ENCODE assay signal across 8 mouse cellular contexts in genomic region chr7:112919845-112920244, GRCm38 (mm10). TPM values are rescaled to one million over a fixed set of nuclear protein-coding genes. Genes with fewer than 3 reads are reported as not detected.
DNase-seq lines count a peak whose midpoint lies in the region; ATAC-seq and TF ChIP-seq lines count a peak whose summit lies in the region.

No protein-coding gene starts in this region.

- peaks cover 14% of the 10 kb centered on the region for H3K4me1 ChIP-seq in heart, embryonic 12.5 days (replicated peaks)
- H3K4me1 ChIP-seq in CH12.LX (ENCODE audit: control insufficient read depth in 1 of 2, insufficient read depth in 2 of 2): peaks cover 4 to 31% of the 10 kb centered on the region in 2 experiments
- peaks cover 42% of the 10 kb centered on the region for H3K4me1 ChIP-seq in forebrain, embryonic 12.5 days
- H3K4me1 ChIP-seq in small intestine, adult 2 months (ENCODE audit: control insufficient read depth, insufficient read depth, insufficient read length, low read length): 0 out of 2 replicates have a peak, but pooled peaks cover 3% of the 10 kb centered on the region

- 1% methylated on average over 4 of the region's 4 CpGs for WGBS in heart, embryonic 12.5 days
- WGBS in forebrain, embryonic 12.5 days: 4% methylated on average over 4 of the region's 4 CpGs
- 2% methylated on average over 4 of the region's 4 CpGs for WGBS in small intestine, adult 2 months

- H3K9me3 ChIP-seq in heart, embryonic 12.5 days (replicated peaks): no peaks in the 10 kb centered on the region
- H3K9me3 ChIP-seq in CH12.LX (replicated peaks; ENCODE audit: low read length): no peaks in the 10 kb centered on the region
- H3K9me3 ChIP-seq in forebrain, embryonic 12.5 days: no peaks in the 10 kb centered on the region

- ATAC-seq in heart, embryonic 12.5 days (ENCODE audit: insufficient number of reproducible peaks, low FRiP score): no peak
- ATAC-seq in forebrain, embryonic 12.5 days (ENCODE audit: low FRiP score): 0 out of 2 replicates have a peak, but pooled peaks have one; percentile 44

- no peak for TF ChIP-seq POLR2A in CH12.LX (IDR thresholded peaks at IDR 0.05; ENCODE audit: low read depth, low read length)
- no peak for TF ChIP-seq POLR2A in small intestine, adult 2 months (IDR thresholded peaks at IDR 0.05; ENCODE audit: low read depth, low read length)

- TF ChIP-seq RAD21 in CH12.LX (IDR thresholded peaks at IDR 0.05; ENCODE audit: low read depth, low read length): peak; percentile 92

- H3K27me3 ChIP-seq in heart, embryonic 12.5 days (replicated peaks): peaks cover 6% of the 10 kb centered on the region; the same call in 1 of the 2 replicates
- H3K27me3 ChIP-seq in CH12.LX (replicated peaks): peaks cover 1% of the 10 kb centered on the region
- H3K27me3 ChIP-seq in forebrain, embryonic 12.5 days: 0 out of 2 replicates have a peak, but pooled peaks cover 2% of the 10 kb centered on the region
- H3K27me3 ChIP-seq in small intestine, adult 2 months (ENCODE audit: control insufficient read depth, insufficient read depth, low read length): no peaks in the 10 kb centered on the region

- H3K27ac ChIP-seq in heart, embryonic 12.5 days (ENCODE audit: poor library complexity, severe bottlenecking): no peak overlapping the region
- H3K27ac ChIP-seq in CH12.LX (ENCODE audit: insufficient read depth, low read depth): no peak overlapping the region
- no peak overlapping the region for H3K27ac ChIP-seq in forebrain, embryonic 12.5 days
- no peak overlapping the region for H3K27ac ChIP-seq in small intestine, adult 2 months (ENCODE audit: insufficient read depth, low read depth, low read length)

- peak; percentile 60 to 89; a peak in 3 of 4 replicates for TF ChIP-seq CTCF in CH12.LX (conservative IDR thresholded peaks at IDR 0.05 in 1 of 2, IDR thresholded peaks at IDR 0.05 in 1 of 2; ENCODE audit: low read depth in 2 of 2, low read length in 2 of 2)
- TF ChIP-seq CTCF in small intestine, adult 2 months (IDR thresholded peaks at IDR 0.05; ENCODE audit: extremely low read depth, insufficient read length, insufficient replicate concordance, low read depth, low read length): peak; percentile 87; the same call in 1 of the 2 replicates

- dilution Hi-C loops in CH12.LX (cut with MboI; ENCODE audit: extremely low pct_ligation_motif_present, extremely low pct_unique_long_range_greater_than_20kb, low sequenced_read_pairs): no loop called here

- H3K4me3 ChIP-seq in heart, embryonic 12.5 days: no peak overlapping the region
- H3K4me3 ChIP-seq in CH12.LX (replicated peaks in 1 of 3; ENCODE audit: low read depth in 2 of 3, low read length in 2 of 3, poor library complexity in 1 of 3): no peak overlapping the region
- no peak overlapping the region for H3K4me3 ChIP-seq in forebrain, embryonic 12.5 days (replicated peaks)
- H3K4me3 ChIP-seq in small intestine, adult 2 months (ENCODE audit: low read depth, low read length): no peak overlapping the region

- TF ChIP-seq EP300 in CH12.LX (IDR thresholded peaks at IDR 0.05; ENCODE audit: low read length): no peak

- in situ Hi-C loops in CH12.LX (cut with MboI; ENCODE audit: low pct_ligation_motif_present, low pct_unique_long_range_greater_than_20kb, low sequenced_read_pairs): loop anchor here (5.0 to 25.0 kb wide), 2 partner anchors 207 to 342 kb away; no protein-coding TSS in a partner anchor

- no peak overlapping the region for H3K9ac ChIP-seq in heart, embryonic 12.5 days
- no peak overlapping the region for H3K9ac ChIP-seq in CH12.LX (ENCODE audit: insufficient read depth, low read depth)
- H3K9ac ChIP-seq in forebrain, embryonic 12.5 days: no peak overlapping the region

- peak; percentile 49 to 66 for DNase-seq in heart, adult 18-20 months
- DNase-seq in CH12.LX (ENCODE audit: extremely low read depth): peak; percentile 67
- peak; percentile 8 for DNase-seq in c-Kit-positive CD71-negative TER-119-negative erythroid progenitor cells, embryonic 14.5 days (ENCODE audit: low read depth)
- peak; percentile 76 for DNase-seq in kidney, postnatal 14 days
- DNase-seq in lung, postnatal 14 days: peak; percentile 67

- no peaks in the 10 kb centered on the region for H3K79me2 ChIP-seq in CH12.LX (replicated peaks; ENCODE audit: control insufficient read depth, extremely low read depth, insufficient read depth, poor library complexity, severe bottlenecking)

- no peaks in the 10 kb centered on the region for H3K36me3 ChIP-seq in heart, embryonic 12.5 days
- H3K36me3 ChIP-seq in CH12.LX (replicated peaks in 1 of 2; ENCODE audit: control insufficient read depth in 1 of 2, insufficient read depth in 1 of 2, low read length in 1 of 2): no peaks in the 10 kb centered on the region
- no peaks in the 10 kb centered on the region for H3K36me3 ChIP-seq in forebrain, embryonic 12.5 days (replicated peaks)
- H3K36me3 ChIP-seq in small intestine, adult 2 months (ENCODE audit: control insufficient read depth, insufficient read depth, low read length): no peaks in the 10 kb centered on the region

- H3K4me2 ChIP-seq in heart, embryonic 12.5 days: no peak overlapping the region
- H3K4me2 ChIP-seq in CH12.LX (ENCODE audit: insufficient read depth, low read depth, poor library complexity, severe bottlenecking): no peak overlapping the region
- no peak overlapping the region for H3K4me2 ChIP-seq in forebrain, embryonic 12.5 days

TF ChIP-seq in CH12.LX, 34 proteins besides CTCF, POLR2A, EP300 and RAD21:
- TF ChIP-seq ZNF384 (IDR thresholded peaks at IDR 0.05; ENCODE audit: low read depth, low read length): peak; percentile 98
- TF ChIP-seq ZC3H11A (IDR thresholded peaks at IDR 0.05; ENCODE audit: low read depth, low read length): peak; percentile 94
- TF ChIP-seq MAX (IDR thresholded peaks at IDR 0.05; ENCODE audit: low read length): no peak
- 0 out of 2 replicates have a peak, but pooled peaks have one; percentile 33 for TF ChIP-seq MYC (IDR thresholded peaks at IDR 0.05; ENCODE audit: low read depth, low read length)
- TF ChIP-seq CHD2 (IDR thresholded peaks at IDR 0.05; ENCODE audit: low read length): no peak
- TF ChIP-seq SMC3 (IDR thresholded peaks at IDR 0.05; ENCODE audit: low read depth, low read length): peak; percentile 91
- TF ChIP-seq TBP (conservative IDR thresholded peaks at IDR 0.05; ENCODE audit: low read depth, low read length): no peak
- no peak for TF ChIP-seq POLR2AphosphoS2 (IDR thresholded peaks at IDR 0.05; ENCODE audit: low read depth, low read length)
- no peak for TF ChIP-seq GABPA (IDR thresholded peaks at IDR 0.05; ENCODE audit: insufficient replicate concordance, low read depth, low read length)
- TF ChIP-seq SIN3A (IDR thresholded peaks at IDR 0.05; ENCODE audit: low read length): no peak
- no peak for TF ChIP-seq NELFE (IDR thresholded peaks at IDR 0.05; ENCODE audit: low read depth, low read length)

RNA-seq across cellular contexts. Expression of gene Rassf10, which starts 33.9 kb away (rescaled TPM):
- 1 to 10 TPM in 1 of 2 experiments, under 1 TPM in 1; 0.55 to 1.2 TPM for total RNA-seq in heart, adult 18-20 months (2021)
- polyA plus RNA-seq in heart, embryonic 12.5 days (2016; fragmentation: Nextera tagmentation; extraction: Ambion mirVana): 2.7 and 2.8 TPM in 2 replicates
- total RNA-seq in CH12.LX (2012; rRNA removed) (not detected in 2 replicates), CH12.LX (2014; rRNA removed) (not detected in 2 replicates)
- polyA plus RNA-seq in CH12.LX (2012; ENCODE audit: insufficient read length, low read depth): not detected in 2 replicates
- 1.3 and 1.6 TPM in 2 replicates for polyA plus RNA-seq in forebrain, embryonic 12.5 days (2016; fragmentation: Nextera tagmentation; extraction: Ambion mirVana)
- 0.99 and 1.1 TPM in 2 replicates for polyA plus RNA-seq in small intestine, adult 2 months (2012; rRNA removed)

Comparison
In these comparisons a context has a peak if more than half of its experiments do, and no peak if none do; other contexts are left out.
1. DNase-seq: peak in every context shown above with its lines; median percentile 76 in kidney, postnatal 14 days; 67 in CH12.LX; 67 in lung, postnatal 14 days; 58 in heart, adult 18-20 months; 8 in c-Kit-positive CD71-negative TER-119-negative erythroid progenitor cells, embryonic 14.5 days.